Mouse (Mus musculus) adipose tissue, adult 10 weeks (tissue): Measurements from ENCODE around the gene Arpc1a. TPM values are rescaled to one million over a fixed set of nuclear protein-coding genes. Genes with fewer than 3 reads are reported as not detected.

Source experiments
- polyA plus RNA-seq: library from polyadenylated mRNA; stranded (reverse); fragments of 350-450 nt; fragmentation: Illumina TruSeq; extraction: RNeasy Lipid Tissue Mini Kit (QIAGEN cat#74804); gene quantifications from one replicate; pipeline ENCODE4 v1.2.3, GENCODE M21; 2014; ENCODE audit warnings: low read depth, low replicate concordance

Gene Arpc1a
- polyA plus RNA-seq, result 144 TPM

GRCm38 (mm10) chr5:145083632-145084451 is at the start of gene Arpc1a, which contains the start of gene Kpna7:
Gene Arpc1a, plus strand, starts transcription at chr5:145083830.
Gene Kpna7, minus strand, starts transcription at chr5:145084030.

DNA sequence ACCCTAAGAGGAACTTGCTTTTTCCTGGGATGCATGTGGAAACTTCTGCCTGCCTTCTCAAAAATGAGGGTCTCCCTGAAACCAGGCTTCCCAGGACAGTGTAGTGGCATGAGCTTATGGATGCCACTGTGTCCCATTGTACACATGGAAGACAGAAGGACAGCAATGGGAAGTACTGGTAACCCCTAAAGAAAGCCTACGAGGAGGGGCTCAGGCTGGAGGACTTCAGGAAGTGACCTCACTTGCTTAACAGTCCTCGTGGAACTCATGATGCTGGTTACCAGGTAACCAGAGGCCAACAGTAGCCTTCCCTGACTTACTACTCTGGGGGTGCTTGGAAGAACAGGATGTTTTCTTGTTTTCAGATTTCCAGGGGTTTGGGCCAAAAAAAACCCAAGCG is 40.9 kb upstream of the Arpc1a start, which contains the start of gene 1700018F24Rik:
Gene 1700018F24Rik (plus strand): TSS at position 301 of the 400 bp plus-strand sequence.

GRCm38 (mm10) chr5:145114071-145114605 is 30.5 kb downstream of the Arpc1a start, which contains the start of gene Arpc1b:
Gene Arpc1b, plus strand, starts transcription at chr5:145114215.

DNA sequence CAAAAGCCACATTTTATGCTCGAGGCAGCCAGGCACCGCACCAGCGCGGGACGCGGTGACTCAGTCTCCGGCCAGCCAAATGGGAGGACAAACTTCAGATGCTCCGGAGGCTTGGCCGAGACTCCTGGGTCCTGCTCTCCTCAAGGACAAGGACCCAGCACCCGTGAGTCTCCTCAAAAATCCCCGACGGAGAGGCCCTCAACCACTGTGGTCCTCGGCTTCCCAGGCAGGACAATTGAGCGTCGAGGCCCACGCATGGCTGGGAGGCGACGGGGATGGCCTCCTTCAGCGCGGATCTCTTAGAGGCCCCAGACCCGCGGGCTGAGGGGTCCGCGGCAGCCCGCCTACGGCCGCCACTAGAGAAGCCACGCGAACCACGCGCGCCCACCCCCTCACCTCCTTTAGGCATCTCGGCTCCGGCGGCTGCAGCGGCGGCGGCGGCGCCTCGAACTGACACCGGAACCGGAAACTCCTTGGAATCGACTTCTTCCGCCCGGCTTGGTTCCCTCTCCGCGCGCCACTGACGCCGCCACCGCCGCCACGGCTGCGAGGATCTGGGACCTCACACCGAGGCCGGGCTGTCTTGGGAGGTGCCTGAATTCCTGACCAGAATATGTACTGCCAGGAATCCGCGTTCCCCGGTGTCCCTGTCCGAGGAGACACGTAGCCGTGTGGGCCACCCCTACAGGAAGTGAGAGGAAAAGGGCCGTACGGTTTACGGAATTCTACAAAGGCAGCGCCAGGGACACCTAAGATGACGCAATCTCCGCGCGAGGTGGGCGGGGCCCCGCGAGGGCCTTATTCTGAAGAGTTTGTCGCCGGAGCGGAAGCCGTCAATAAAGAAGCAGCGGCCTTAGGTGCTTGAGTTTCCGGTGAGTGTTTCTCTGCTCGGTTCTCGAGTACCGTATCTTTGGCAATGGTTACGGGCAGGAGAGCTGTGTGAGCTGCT is 56.2 kb downstream of the Arpc1a start, which contains the start of the genes Pdap1 and Bud31:
Gene Pdap1 (minus strand): TSS at position 668 of the 949 bp plus-strand sequence.
Gene Bud31 (plus strand): TSS at position 792 of the 949 bp plus-strand sequence.

Other genes with a start within 250 kb of the Arpc1a start
- gene Smurf1, start 118.0 kb upstream of the Arpc1a start, polyA plus RNA-seq, result 24.7 TPM
- 1.9 TPM for gene Gm4871, start 51.1 kb upstream of the Arpc1a start, polyA plus RNA-seq
- 2.1 TPM for gene 1700018F24Rik, start 40.8 kb upstream of the Arpc1a start, polyA plus RNA-seq
- 0.11 TPM for gene Kpna7, start 200 bp downstream of the Arpc1a start, polyA plus RNA-seq
- gene Arpc1b, start 30.4 kb downstream of the Arpc1a start, polyA plus RNA-seq, result 316 TPM
- 75.4 TPM for gene Pdap1, start 56.4 kb downstream of the Arpc1a start, polyA plus RNA-seq
- gene Bud31, start 56.5 kb downstream of the Arpc1a start, polyA plus RNA-seq, result 100 TPM
- 14.8 TPM for gene Ptcd1, start 83.3 kb downstream of the Arpc1a start, polyA plus RNA-seq
- 19.5 TPM for gene Cpsf4, start 83.4 kb downstream of the Arpc1a start, polyA plus RNA-seq
- 228 TPM for gene Atp5j2, start 108.2 kb downstream of the Arpc1a start, polyA plus RNA-seq
- 8.3 TPM for gene Zkscan14, start 118.0 kb downstream of the Arpc1a start, polyA plus RNA-seq
- gene Zkscan5, start 120.7 kb downstream of the Arpc1a start, polyA plus RNA-seq, result 10.3 TPM
- gene Zfp655, start 147.9 kb downstream of the Arpc1a start, polyA plus RNA-seq, result 23.3 TPM
- 14.2 TPM for gene Zscan25, start 196.7 kb downstream of the Arpc1a start, polyA plus RNA-seq